Mouse (Mus musculus) hindbrain, embryonic 14.5 days (tissue): ENCODE measurements around the gene Fgfr1op. TPM values are rescaled to one million over a fixed set of nuclear protein-coding genes. Genes with fewer than 3 reads are reported as not detected.

Source experiments
- ATAC-seq: fragments of 200-750 bp; cut with Nextera tagmentation; 2 replicates; pipeline ENCODE4 v1.8.0; 2017; ENCODE audit warnings: moderate number of reproducible peaks, mild to moderate bottlenecking, moderate TSS enrichment, moderate library complexity; ENCODE audit not compliant: low FRiP score
- DNase-seq: peaks from one replicate; pipeline ENCODE4 v3.0.0-alpha.2; 2015; ENCODE audit warnings: low spot score
- H3K27ac ChIP-seq: fragments of 300-500 bp; sonication (generic); 2 replicates; pipeline ENCODE4 v1.5.1; 2014; ENCODE audit warnings: mild to moderate bottlenecking, moderate library complexity
- H3K27me3 ChIP-seq: fragments of 300-500 bp; sonication (generic); 2 replicates; pipeline ENCODE4 v1.6.1; 2014; ENCODE audit warnings: mild to moderate bottlenecking, low read length, mixed read lengths; ENCODE audit not compliant: control insufficient read depth, insufficient read depth
- H3K36me3 ChIP-seq: fragments of 300-500 bp; sonication (generic); replicated peaks from 2 replicates; pipeline ENCODE4 v1.6.1; 2014; ENCODE audit not compliant: control insufficient read depth, insufficient read depth
- H3K4me1 ChIP-seq: fragments of 300-500 bp; sonication (generic); replicated peaks from 2 replicates; pipeline ENCODE4 v1.6.1; 2014; ENCODE audit warnings: antibody characterized with exemption, low read length, mixed read lengths; ENCODE audit not compliant: control insufficient read depth, insufficient read depth
- H3K4me2 ChIP-seq: fragments of 300-500 bp; sonication (generic); replicated peaks from 2 replicates; pipeline ENCODE4 v1.6.1; 2014; ENCODE audit warnings: mild to moderate bottlenecking, moderate library complexity
- H3K4me3 ChIP-seq: fragments of 300-500 bp; sonication (generic); replicated peaks from 2 replicates; pipeline ENCODE4 v1.5.1; 2014; ENCODE audit warnings: mild to moderate bottlenecking, low read length
- H3K9ac ChIP-seq: fragments of 300-500 bp; sonication (generic); 2 replicates; pipeline ENCODE4 v1.6.1; 2014
- H3K9me3 ChIP-seq: fragments of 300-500 bp; sonication (generic); 2 replicates; pipeline ENCODE4 v1.6.1; 2016; ENCODE audit warnings: low read length; ENCODE audit not compliant: control insufficient read depth
- WGBS: fragments of 180-500 bp; shearing (Covaris S2); extraction: QIAGEN DNeasy Blood & Tissue Kit; methylation state at CpG from one replicate; pipeline ENCODE4 v1.1.7; 2014; 5-methylcytosine and 5-hydroxymethylcytosine counted together
- polyA plus RNA-seq: library from polyadenylated mRNA; unstranded; fragments of >200 nt; fragmentation: Nextera tagmentation; extraction: Ambion mirVana; gene quantifications from 2 replicates; pipeline ENCODE4 v1.2.1, GENCODE M21; 2014

Gene Fgfr1op
- polyA plus RNA-seq, 1 experiment from 2014 or later = 32.2 TPM

DNA sequence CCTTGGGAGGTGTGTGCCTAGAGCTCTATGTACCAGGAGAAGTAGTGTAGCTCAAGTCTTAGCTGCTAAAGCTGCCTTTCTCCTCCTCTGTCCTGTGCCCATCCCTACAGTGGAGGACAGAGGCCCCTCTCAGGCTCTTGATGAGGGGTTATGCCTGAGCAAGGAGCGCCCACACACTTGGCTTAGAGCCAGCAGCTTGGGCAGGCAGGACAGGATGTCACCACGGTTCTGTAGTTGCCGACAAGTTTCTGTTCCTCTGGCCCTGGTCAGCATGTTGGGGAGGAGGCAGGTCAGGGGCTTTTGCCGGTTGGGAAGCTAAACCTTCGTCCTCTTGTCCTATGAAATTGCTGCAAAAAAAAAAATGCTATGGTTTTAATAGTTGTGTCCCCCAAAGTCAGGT, 66.8 kb downstream of the Fgfr1op start:
- DNase-seq (no peak), ATAC-seq (no peak)
- no peaks in the 10 kb centered on the region for H3K4me1 ChIP-seq
- no peak overlapping the region for H3K27ac ChIP-seq
- H3K4me2 ChIP-seq = no peak overlapping the region
- H3K27me3 ChIP-seq = no peaks in the 10 kb centered on the region
- H3K36me3 ChIP-seq = no peaks in the 10 kb centered on the region
- 71% methylated on average over 5 of the region's 5 CpGs for WGBS
- no peak overlapping the region for H3K4me3 ChIP-seq
- no peaks in the 10 kb centered on the region for H3K9me3 ChIP-seq
- no peak overlapping the region for H3K9ac ChIP-seq

DNA sequence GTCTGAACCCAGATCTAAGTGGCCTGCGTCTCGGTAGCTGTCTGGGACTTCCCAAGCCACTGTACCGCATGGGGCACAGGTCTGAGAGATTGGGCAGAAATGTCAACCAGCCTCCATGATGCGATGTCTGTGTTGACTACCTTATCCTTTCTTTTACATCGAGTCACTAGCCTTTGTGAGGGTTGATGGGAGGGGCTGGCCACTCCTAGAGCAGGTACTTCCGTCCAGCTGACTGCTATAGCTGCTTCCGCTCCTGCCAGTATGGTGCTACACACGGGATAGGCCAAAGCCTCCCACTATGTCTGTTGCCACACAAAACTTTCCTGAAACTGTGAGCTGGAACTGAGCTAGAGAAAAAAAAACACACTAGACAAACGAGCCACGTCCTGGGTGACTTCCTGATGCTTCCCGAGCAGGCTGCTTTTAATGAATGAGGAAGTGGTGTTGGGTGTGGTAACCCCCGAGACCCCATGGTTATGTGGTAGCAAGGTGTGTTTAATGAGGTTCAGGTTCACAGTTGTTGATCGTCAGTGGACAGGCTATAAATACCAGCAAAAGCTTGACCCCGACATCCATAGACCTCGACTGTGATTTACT, 68.4 kb downstream of the Fgfr1op start:
- ATAC-seq = no peak
- 85% methylated on average over 15 of the region's 15 CpGs for WGBS
- Histone ChIP-seq H3K27me3 (no peaks in the 10 kb centered on the region), H3K4me2 (no peak overlapping the region), H3K9ac (no peak overlapping the region), H3K36me3 (no peaks in the 10 kb centered on the region), H3K4me3 (no peak overlapping the region), H3K9me3 (no peaks in the 10 kb centered on the region), H3K27ac (no peak overlapping the region), H3K4me1 (no peaks in the 10 kb centered on the region)
- DNase-seq = no peak

DNA sequence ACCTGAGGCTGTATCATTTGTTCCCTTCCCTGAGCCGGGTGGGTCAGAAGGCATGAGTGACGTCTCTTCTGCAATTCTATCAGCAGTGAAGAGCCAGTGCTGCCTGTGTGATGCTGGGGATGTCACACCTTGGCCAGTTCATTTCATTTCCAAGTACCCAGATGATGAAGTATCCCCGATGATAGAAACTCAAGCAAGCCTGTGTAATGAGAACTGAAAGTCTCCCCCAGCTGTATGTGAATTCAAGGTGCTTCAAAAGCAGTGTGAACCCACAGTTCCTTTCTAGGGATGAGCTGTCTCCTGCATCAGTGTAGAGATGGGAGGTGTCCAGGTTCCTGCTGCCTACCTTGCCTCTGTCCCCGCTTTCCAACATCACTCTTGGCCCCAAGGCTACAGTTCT, 69.2 kb downstream of the Fgfr1op start:
- Histone ChIP-seq H3K27ac (no peak overlapping the region), H3K4me2 (no peak overlapping the region), H3K4me3 (no peak overlapping the region), H3K9me3 (no peaks in the 10 kb centered on the region), H3K9ac (no peak overlapping the region), H3K27me3 (no peaks in the 10 kb centered on the region), H3K4me1 (no peaks in the 10 kb centered on the region), H3K36me3 (no peaks in the 10 kb centered on the region)
- 79% methylated on average over 4 of the region's 4 CpGs for WGBS
- ATAC-seq (no peak), DNase-seq (no peak)

DNA sequence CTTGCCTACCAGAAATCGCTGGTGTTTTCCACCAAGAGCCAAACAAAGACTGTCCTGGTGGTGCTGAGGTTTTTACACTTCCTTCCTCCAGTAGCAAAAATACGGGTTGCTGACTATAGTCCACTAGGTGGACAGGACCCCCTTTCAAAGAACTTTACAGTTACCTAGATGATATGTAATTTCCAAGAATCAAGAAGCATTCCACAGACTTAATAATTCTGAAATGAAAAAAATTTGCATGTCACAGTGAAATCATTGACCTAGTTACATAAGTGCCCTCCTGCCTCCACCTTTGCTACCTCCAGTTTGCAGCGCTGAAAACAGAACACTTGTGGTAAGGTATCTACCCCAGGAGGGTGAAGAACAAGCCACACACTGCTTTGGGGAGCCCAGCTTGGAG, 70.4 kb downstream of the Fgfr1op start, which contains the start of gene Ccr6:
Ccr6 (plus strand) TSS at position 301 of the 400 bp plus-strand sequence.
- Histone ChIP-seq H3K4me1 (no peaks in the 10 kb centered on the region), H3K27me3 (no peaks in the 10 kb centered on the region), H3K4me3 (no peak within 1 kb of the TSS), H3K36me3 (no peaks in the 10 kb centered on the region), H3K4me2 (no peak within 1 kb of the TSS), H3K9me3 (no peaks in the 10 kb centered on the region), H3K27ac (no peak within 1 kb of the TSS), H3K9ac (no peak within 1 kb of the TSS)
- DNase-seq (no peak), ATAC-seq (no peak)
- WGBS = 87% methylated on average over 3 of the region's 3 CpGs

DNA sequence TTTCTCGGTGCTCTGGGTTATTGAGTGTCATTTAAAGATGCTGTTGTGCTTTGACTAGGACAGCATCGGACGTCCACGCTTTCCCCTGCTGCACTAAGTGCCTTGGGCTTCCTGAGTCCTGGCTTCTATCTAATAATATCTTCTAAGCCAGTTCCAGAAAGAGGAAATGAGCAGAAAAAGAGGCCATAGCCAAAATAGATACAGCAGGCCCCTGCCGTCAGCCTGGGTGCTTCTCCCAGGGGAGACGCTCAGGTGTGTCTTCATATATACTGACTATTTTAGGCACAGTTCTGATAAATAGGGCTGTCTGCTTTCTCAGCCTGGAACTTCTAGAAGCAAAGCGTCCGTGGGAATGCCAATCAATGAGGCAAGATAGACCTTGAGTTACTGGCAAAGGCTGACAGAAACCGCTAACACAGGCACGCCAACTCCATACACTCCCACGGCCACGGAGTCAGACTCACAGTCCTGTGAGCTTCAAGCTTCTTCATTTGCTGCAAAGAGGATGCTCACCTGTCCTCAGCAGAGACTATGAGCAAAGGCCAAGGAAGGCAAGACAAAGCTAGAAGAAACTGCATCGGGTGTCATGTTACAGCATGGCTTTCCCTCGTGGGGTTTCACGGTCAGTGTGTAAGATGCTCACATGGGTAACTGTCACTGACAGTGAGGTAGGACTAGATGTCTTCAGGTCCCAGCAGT, 72.9 kb downstream of the Fgfr1op start:
- DNase-seq (no peak), ATAC-seq (no peak)
- Histone ChIP-seq H3K9me3 (no peaks in the 10 kb centered on the region), H3K4me1 (no peaks in the 10 kb centered on the region), H3K27me3 (no peaks in the 10 kb centered on the region), H3K36me3 (no peaks in the 10 kb centered on the region), H3K4me2 (no peak overlapping the region), H3K4me3 (no peak overlapping the region), H3K9ac (no peak overlapping the region), H3K27ac (no peak overlapping the region)
- 89% methylated on average over 15 of the region's 15 CpGs for WGBS

DNA sequence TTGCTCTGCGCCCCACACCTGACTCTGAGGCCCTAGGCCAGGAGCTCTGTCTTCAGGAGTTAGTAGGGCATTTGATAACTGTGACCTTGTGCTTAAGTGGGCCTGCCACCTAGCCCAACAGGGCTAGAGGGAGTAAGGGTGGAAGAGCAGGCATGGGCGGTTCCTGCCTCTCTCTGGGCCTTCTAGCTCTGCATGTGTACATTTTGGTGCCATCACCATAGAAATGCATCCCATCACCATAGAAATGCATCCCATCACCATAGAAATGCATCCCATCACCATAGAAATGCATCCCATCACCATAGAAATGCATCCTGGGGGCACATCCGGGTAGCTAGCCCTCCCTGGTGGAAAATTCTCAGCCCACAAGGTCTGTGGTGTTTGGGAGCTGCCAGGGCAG, 74.3 kb downstream of the Fgfr1op start:
- DNase-seq (no peak), ATAC-seq (no peak)
- Histone ChIP-seq H3K9ac (no peak overlapping the region), H3K4me2 (no peak overlapping the region), H3K4me3 (no peak overlapping the region), H3K27ac (no peak overlapping the region), H3K9me3 (no peaks in the 10 kb centered on the region), H3K4me1 (no peaks in the 10 kb centered on the region), H3K27me3 (no peaks in the 10 kb centered on the region), H3K36me3 (no peaks in the 10 kb centered on the region)
- 68% methylated on average over 3 of the region's 3 CpGs for WGBS

DNA sequence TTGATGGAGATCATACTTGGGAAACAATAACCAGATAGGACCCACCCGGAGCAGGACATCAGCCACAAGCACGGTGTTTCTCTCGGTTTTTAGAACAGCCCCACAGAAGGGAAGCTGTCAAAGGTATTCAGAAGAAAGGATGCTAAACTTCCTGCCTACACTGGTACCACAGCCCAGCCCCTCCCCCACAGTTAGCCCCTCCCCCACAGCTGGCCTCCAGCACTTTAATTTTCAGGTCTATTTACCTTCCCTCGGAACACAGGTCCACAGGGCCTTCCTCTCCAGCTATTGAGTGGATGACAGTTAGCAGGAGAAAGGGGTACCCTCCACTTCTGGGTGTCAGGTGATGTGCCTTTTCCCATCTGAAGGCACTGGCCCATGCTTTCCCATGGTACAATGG, 75.2 kb downstream of the Fgfr1op start:
- no peak for ATAC-seq

DNA sequence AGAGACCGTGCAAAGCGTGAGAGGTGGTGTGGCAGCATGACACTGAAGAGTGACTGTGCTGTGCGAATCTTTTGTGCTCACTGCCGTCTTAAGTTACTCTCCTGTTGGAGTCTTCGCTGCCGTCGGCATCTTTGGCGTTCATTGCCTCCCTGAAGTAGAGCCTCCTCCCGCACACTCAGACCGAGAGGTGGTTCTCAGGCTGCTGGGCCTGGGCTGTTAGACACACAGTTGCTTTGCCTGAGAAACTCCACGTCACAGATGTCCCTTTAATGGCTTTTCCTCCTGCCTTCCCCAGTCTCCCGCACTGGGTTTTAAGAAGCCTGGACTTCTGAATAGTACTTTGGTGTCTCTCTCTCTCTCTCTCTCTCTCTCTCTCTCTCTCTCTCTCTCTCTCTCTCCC, 76.3 kb downstream of the Fgfr1op start:
- ATAC-seq = no peak
- Histone ChIP-seq H3K36me3 (no peaks in the 10 kb centered on the region), H3K4me1 (no peaks in the 10 kb centered on the region), H3K4me2 (no peak overlapping the region), H3K9ac (no peak overlapping the region), H3K9me3 (no peaks in the 10 kb centered on the region), H3K27ac (no peak overlapping the region), H3K27me3 (no peaks in the 10 kb centered on the region), H3K4me3 (no peak overlapping the region)
- DNase-seq = no peak
- WGBS = 72% methylated on average over 12 of the region's 12 CpGs

More for the DNA sequence above, 75.2 kb downstream of the Fgfr1op start:
- no peak overlapping the region for H3K9ac ChIP-seq
- H3K27ac ChIP-seq = no peak overlapping the region
- no peaks in the 10 kb centered on the region for H3K4me1 ChIP-seq
- H3K4me3 ChIP-seq = no peak overlapping the region
- no peaks in the 10 kb centered on the region for H3K27me3 ChIP-seq
- WGBS = 77% methylated on average over 4 of the region's 4 CpGs
- no peak for DNase-seq
- no peak overlapping the region for H3K4me2 ChIP-seq
- H3K36me3 ChIP-seq = no peaks in the 10 kb centered on the region
- no peaks in the 10 kb centered on the region for H3K9me3 ChIP-seq

DNA sequence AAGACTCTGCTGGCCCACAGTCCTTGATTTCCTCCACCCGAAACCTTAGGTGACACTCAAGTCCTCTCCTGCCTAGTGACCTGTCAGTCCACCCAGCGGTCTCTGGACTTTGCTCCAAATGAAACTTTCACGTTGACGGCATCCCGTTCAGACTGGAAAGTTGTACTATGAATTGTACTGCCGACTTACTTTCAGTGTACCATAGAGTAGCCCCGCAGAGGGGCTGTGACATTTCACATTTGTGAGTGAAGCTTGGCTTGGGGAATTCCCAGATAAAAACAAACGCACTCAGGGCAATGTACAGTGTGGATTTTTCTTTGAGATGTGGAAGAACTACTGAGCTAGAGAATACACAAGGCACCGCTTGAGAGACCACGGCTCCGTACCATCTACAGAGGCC, 76.9 kb downstream of the Fgfr1op start:
- Histone ChIP-seq H3K4me1 (no peaks in the 10 kb centered on the region), H3K27me3 (no peaks in the 10 kb centered on the region), H3K9me3 (no peaks in the 10 kb centered on the region), H3K36me3 (no peaks in the 10 kb centered on the region), H3K9ac (no peak overlapping the region), H3K27ac (no peak overlapping the region), H3K4me3 (no peak overlapping the region), H3K4me2 (no peak overlapping the region)
- DNase-seq (no peak), ATAC-seq (no peak)
- 89% methylated on average over 11 of the region's 11 CpGs for WGBS
